Comparison of ENCODE assay signal across 8 mouse cellular contexts in genomic region chr5:123376569-123376968, GRCm38 (mm10). TPM values are rescaled to one million over a fixed set of nuclear protein-coding genes. Genes with fewer than 3 reads are reported as not detected.
A peak's percentile ranks its signal among the peaks of the same experiment; 100 is the strongest.
DNase-seq lines count a peak whose midpoint lies in the region; ATAC-seq and TF ChIP-seq lines count a peak whose summit lies in the region.

No protein-coding gene starts in this region.

- H3K4me2 ChIP-seq in liver, embryonic 12.5 days, result no peak overlapping the region
- peak overlapping the region; percentile 41 for H3K4me2 ChIP-seq in intestine, postnatal 0 days (replicated peaks; ENCODE audit: low read depth)
- H3K4me2 ChIP-seq in liver, embryonic 16.5 days (ENCODE audit: low read depth, low read length), result no peak overlapping the region
- no peak overlapping the region; the same call in 1 of the 2 replicates for H3K4me2 ChIP-seq in stomach, embryonic 14.5 days (replicated peaks; ENCODE audit: low read depth, low read length)
- H3K4me2 ChIP-seq in midbrain, embryonic 15.5 days, result no peak overlapping the region

- H3K4me3 ChIP-seq in liver, embryonic 12.5 days, result no peak overlapping the region
- H3K4me3 ChIP-seq in intestine, postnatal 0 days (ENCODE audit: low read depth, low read length), result no peak overlapping the region
- no peak overlapping the region for H3K4me3 ChIP-seq in liver, embryonic 16.5 days (ENCODE audit: low read depth, low read length)
- no peak overlapping the region for H3K4me3 ChIP-seq in stomach, embryonic 14.5 days (ENCODE audit: low read depth, low read length)
- H3K4me3 ChIP-seq in midbrain, embryonic 15.5 days, result no peak overlapping the region

- H3K9me3 ChIP-seq in liver, embryonic 12.5 days (replicated peaks), result no peaks in the 10 kb centered on the region
- no peaks in the 10 kb centered on the region for H3K9me3 ChIP-seq in intestine, postnatal 0 days (ENCODE audit: control insufficient read depth)
- no peaks in the 10 kb centered on the region for H3K9me3 ChIP-seq in liver, embryonic 16.5 days (replicated peaks; ENCODE audit: control insufficient read depth, low read length)
- no peaks in the 10 kb centered on the region for H3K9me3 ChIP-seq in stomach, embryonic 14.5 days (ENCODE audit: control insufficient read depth, low read depth, low read length)
- H3K9me3 ChIP-seq in midbrain, embryonic 15.5 days, result no peaks in the 10 kb centered on the region

- WGBS in liver, embryonic 12.5 days (ENCODE audit: insufficient replicate concordance), result 50% methylated on average over 10 of the region's 10 CpGs
- WGBS in intestine, postnatal 0 days, result 40% methylated on average over 10 of the region's 10 CpGs
- 41% methylated on average over 10 of the region's 10 CpGs for WGBS in liver, embryonic 16.5 days (ENCODE audit: insufficient replicate concordance)
- WGBS in stomach, embryonic 14.5 days, result 26% methylated on average over 10 of the region's 10 CpGs
- WGBS in midbrain, embryonic 15.5 days, result 48% methylated on average over 10 of the region's 10 CpGs

- ATAC-seq in liver, embryonic 12.5 days, result no peak
- ATAC-seq in intestine, postnatal 0 days, result 0 out of 2 replicates have a peak, but pooled peaks have one; percentile 19
- ATAC-seq in liver, embryonic 16.5 days (ENCODE audit: low read depth), result 0 out of 2 replicates have a peak, but pooled peaks have one; percentile 30
- ATAC-seq in stomach, embryonic 14.5 days (ENCODE audit: insufficient number of reproducible peaks, insufficient read depth, low FRiP score, low read depth), result peak; percentile 63; the same call in 1 of the 2 replicates
- no peak for ATAC-seq in midbrain, embryonic 15.5 days (replicated peaks)

- peak; percentile 57 for DNase-seq in liver
- peak; percentile 83 for DNase-seq in adrenal gland, adult 2 months
- DNase-seq in gastrocnemius, postnatal 25 days, result peak; percentile 60

- peaks cover 6% of the 10 kb centered on the region for H3K4me1 ChIP-seq in liver, embryonic 12.5 days
- H3K4me1 ChIP-seq in intestine, postnatal 0 days (replicated peaks; ENCODE audit: control insufficient read depth, insufficient read depth, low read length), result no peaks in the 10 kb centered on the region
- H3K4me1 ChIP-seq in liver, embryonic 16.5 days (ENCODE audit: control insufficient read depth, low read depth, low read length), result peaks cover 3% of the 10 kb centered on the region
- 0 out of 2 replicates have a peak, but pooled peaks cover 2% of the 10 kb centered on the region for H3K4me1 ChIP-seq in stomach, embryonic 14.5 days (ENCODE audit: control insufficient read depth, insufficient read depth, low read length)
- no peaks in the 10 kb centered on the region for H3K4me1 ChIP-seq in midbrain, embryonic 15.5 days

- no peak for TF ChIP-seq CTCF in intestine, postnatal 0 days (IDR thresholded peaks at IDR 0.05; ENCODE audit: low read depth)

- no peak overlapping the region for H3K27ac ChIP-seq in liver, embryonic 12.5 days
- H3K27ac ChIP-seq in intestine, postnatal 0 days (ENCODE audit: low read depth, low read length), result peak overlapping the region; percentile 35; the same call in 1 of the 2 replicates
- H3K27ac ChIP-seq in liver, embryonic 16.5 days (ENCODE audit: low read length), result no peak overlapping the region
- H3K27ac ChIP-seq in stomach, embryonic 14.5 days (ENCODE audit: low read length), result peak overlapping the region; percentile 21; the same call in 1 of the 2 replicates
- no peak overlapping the region for H3K27ac ChIP-seq in midbrain, embryonic 15.5 days

- H3K9ac ChIP-seq in liver, embryonic 12.5 days, result no peak overlapping the region
- no peak overlapping the region for H3K9ac ChIP-seq in intestine, postnatal 0 days (ENCODE audit: low read depth, low read length)
- H3K9ac ChIP-seq in liver, embryonic 16.5 days (ENCODE audit: low read depth, low read length), result no peak overlapping the region
- no peak overlapping the region for H3K9ac ChIP-seq in stomach, embryonic 14.5 days (replicated peaks; ENCODE audit: low read depth, low read length)
- no peak overlapping the region for H3K9ac ChIP-seq in midbrain, embryonic 15.5 days

- H3K27me3 ChIP-seq in liver, embryonic 12.5 days (replicated peaks), result peaks cover 7% of the 10 kb centered on the region; the same call in 1 of the 2 replicates
- no peaks in the 10 kb centered on the region for H3K27me3 ChIP-seq in intestine, postnatal 0 days (replicated peaks; ENCODE audit: control insufficient read depth, insufficient read depth, low read length)
- H3K27me3 ChIP-seq in liver, embryonic 16.5 days (ENCODE audit: control insufficient read depth, insufficient read depth, low read depth, low read length), result peaks cover 3% of the 10 kb centered on the region; the same call in 1 of the 2 replicates
- H3K27me3 ChIP-seq in stomach, embryonic 14.5 days (ENCODE audit: control insufficient read depth, insufficient read depth, low read length), result no peaks in the 10 kb centered on the region
- H3K27me3 ChIP-seq in midbrain, embryonic 15.5 days (replicated peaks), result no peaks in the 10 kb centered on the region

- H3K36me3 ChIP-seq in liver, embryonic 12.5 days, result peaks cover 33% of the 10 kb centered on the region
- peaks cover 21% of the 10 kb centered on the region for H3K36me3 ChIP-seq in intestine, postnatal 0 days (ENCODE audit: control insufficient read depth, insufficient read depth)
- H3K36me3 ChIP-seq in liver, embryonic 16.5 days (ENCODE audit: control insufficient read depth, insufficient read depth), result peaks cover 9% of the 10 kb centered on the region
- H3K36me3 ChIP-seq in stomach, embryonic 14.5 days (ENCODE audit: control insufficient read depth, insufficient read depth, low read length), result peaks cover 16% of the 10 kb centered on the region
- H3K36me3 ChIP-seq in midbrain, embryonic 15.5 days (replicated peaks), result peaks cover 18% of the 10 kb centered on the region

RNA-seq across cellular contexts. Expression of gene Mlxip, which starts 18.0 kb away (rescaled TPM):
- 6.7 and 7.0 TPM in 2 replicates for polyA plus RNA-seq in liver, embryonic 12.5 days (2016; fragmentation: Nextera tagmentation; extraction: Ambion mirVana)
- total RNA-seq in adrenal gland, adult 2 months (2021), result 10 to 100 TPM; 15.2 to 27.4 TPM
- 45.5 TPM in 2 replicates for polyA plus RNA-seq in adrenal gland, adult 2 months (2012; rRNA removed)
- total RNA-seq in gastrocnemius, postnatal 25 days (2021), result 10 to 100 TPM; 54.5 TPM
- polyA plus RNA-seq in intestine, postnatal 0 days (2015; fragmentation: Nextera tagmentation; extraction: Ambion mirVana), result 17.8 and 18.4 TPM in 2 replicates
- polyA plus RNA-seq in liver, embryonic 16.5 days (2015; fragmentation: Nextera tagmentation; extraction: Ambion mirVana), result 3.6 and 3.9 TPM in 2 replicates
- 26.5 and 27.6 TPM in 2 replicates for polyA plus RNA-seq in stomach, embryonic 14.5 days (2014; fragmentation: Nextera tagmentation; extraction: Ambion mirVana)
- polyA plus RNA-seq in midbrain, embryonic 15.5 days (2015; fragmentation: Nextera tagmentation; extraction: Ambion mirVana), result 18.6 and 21.1 TPM in 2 replicates

RNA-seq across cellular contexts. Expression of gene Bcl7a, which starts 32.9 kb away (rescaled TPM):
- 11.7 and 12.7 TPM in 2 replicates for polyA plus RNA-seq in liver, embryonic 12.5 days (2016; fragmentation: Nextera tagmentation; extraction: Ambion mirVana)
- 10 to 100 TPM in 1 of 2 experiments, 1 to 10 TPM in 1; 6.1 to 11.2 TPM for total RNA-seq in adrenal gland, adult 2 months (2021)
- polyA plus RNA-seq in adrenal gland, adult 2 months (2012; rRNA removed), result 5.2 and 6.1 TPM in 2 replicates
- 1 to 10 TPM; 8.4 to 8.6 TPM for total RNA-seq in gastrocnemius, postnatal 25 days (2021)
- polyA plus RNA-seq in intestine, postnatal 0 days (2015; fragmentation: Nextera tagmentation; extraction: Ambion mirVana), result 4.2 and 4.7 TPM in 2 replicates
- 5.5 and 6.0 TPM in 2 replicates for polyA plus RNA-seq in liver, embryonic 16.5 days (2015; fragmentation: Nextera tagmentation; extraction: Ambion mirVana)
- polyA plus RNA-seq in stomach, embryonic 14.5 days (2014; fragmentation: Nextera tagmentation; extraction: Ambion mirVana), result 27.6 and 30.1 TPM in 2 replicates
- polyA plus RNA-seq in midbrain, embryonic 15.5 days (2015; fragmentation: Nextera tagmentation; extraction: Ambion mirVana), result 35.9 and 39.6 TPM in 2 replicates

Comparison
In these comparisons a context has a peak if more than half of its experiments do, and no peak if none do; other contexts are left out.
1. ATAC-seq: peak in intestine, postnatal 0 days (single experiment), liver, embryonic 16.5 days (single experiment) and stomach, embryonic 14.5 days (single experiment); none in liver, embryonic 12.5 days (single experiment) and midbrain, embryonic 15.5 days (single experiment).
2. H3K27ac ChIP-seq: peak in intestine, postnatal 0 days (single experiment) and stomach, embryonic 14.5 days (single experiment); none in liver, embryonic 12.5 days (single experiment), liver, embryonic 16.5 days (single experiment) and midbrain, embryonic 15.5 days (single experiment).
3. Peak in every context shown above with its lines, with median percentiles within 50 percentile points of each other: DNase-seq.